Mouse (Mus musculus) retina, adult 2 months (tissue): Measurements from ENCODE around the gene Elf1.

Experiments used
- DNase-seq: peaks from one replicate; pipeline ENCODE4 v3.0.0-alpha.2; 2012; ENCODE audit warnings: low read depth, low spot score

The Elf1 gene

DNA sequence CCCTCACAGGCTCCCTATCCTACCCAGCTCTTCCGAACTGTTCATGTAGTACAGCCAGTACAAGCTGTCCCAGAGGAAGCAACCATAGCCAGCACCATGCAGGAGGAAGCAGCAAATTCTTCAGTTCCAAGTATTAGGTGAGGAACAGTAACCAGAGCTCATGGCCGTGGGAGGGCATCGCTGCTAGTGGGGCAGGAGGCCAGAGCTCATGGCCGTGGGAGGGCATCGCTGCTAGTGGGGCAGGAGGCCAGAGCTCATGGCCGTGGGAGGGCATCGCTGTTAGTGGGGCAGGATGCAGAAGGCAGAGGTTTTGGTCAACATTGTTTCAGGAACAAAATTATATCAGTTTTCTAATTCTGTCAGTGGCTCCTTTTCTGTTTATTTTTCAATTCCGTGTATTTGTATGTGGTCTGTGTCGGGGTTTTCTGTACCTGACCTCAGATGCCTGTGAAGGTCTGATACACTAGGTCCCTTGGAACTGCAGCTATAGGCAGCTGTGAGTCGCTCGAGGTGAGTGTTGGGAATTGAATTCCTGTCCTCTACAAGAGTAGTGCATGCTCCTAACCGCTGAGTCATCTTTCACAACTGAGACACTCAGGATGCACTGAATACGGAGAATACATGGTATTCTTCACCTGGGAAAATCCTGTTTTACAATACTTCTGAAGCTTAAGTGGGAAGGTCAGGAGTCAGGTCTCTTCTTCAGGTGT, 92.6 kb downstream of the Elf1 start:
- DNase-seq, result no peak

DNA sequence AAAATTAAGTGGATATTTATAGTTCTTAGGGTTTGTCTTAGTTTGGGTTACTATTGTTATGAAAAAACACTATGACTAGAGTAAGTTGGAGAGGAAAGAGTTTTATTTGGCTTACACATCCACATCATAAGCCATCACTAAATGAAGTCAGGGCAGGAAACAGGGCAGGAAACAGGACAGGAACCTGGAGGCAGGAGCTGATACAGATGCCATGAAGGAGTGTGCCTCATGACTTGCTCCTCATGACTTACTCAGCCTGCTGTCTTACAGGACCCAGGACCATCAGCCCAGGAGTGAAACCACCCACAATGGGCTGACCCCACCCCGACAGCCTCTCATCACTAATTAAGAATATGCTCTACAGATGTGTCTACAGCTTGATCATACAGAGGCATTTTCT, 93.4 kb downstream of the Elf1 start:
- DNase-seq, result no peak

DNA sequence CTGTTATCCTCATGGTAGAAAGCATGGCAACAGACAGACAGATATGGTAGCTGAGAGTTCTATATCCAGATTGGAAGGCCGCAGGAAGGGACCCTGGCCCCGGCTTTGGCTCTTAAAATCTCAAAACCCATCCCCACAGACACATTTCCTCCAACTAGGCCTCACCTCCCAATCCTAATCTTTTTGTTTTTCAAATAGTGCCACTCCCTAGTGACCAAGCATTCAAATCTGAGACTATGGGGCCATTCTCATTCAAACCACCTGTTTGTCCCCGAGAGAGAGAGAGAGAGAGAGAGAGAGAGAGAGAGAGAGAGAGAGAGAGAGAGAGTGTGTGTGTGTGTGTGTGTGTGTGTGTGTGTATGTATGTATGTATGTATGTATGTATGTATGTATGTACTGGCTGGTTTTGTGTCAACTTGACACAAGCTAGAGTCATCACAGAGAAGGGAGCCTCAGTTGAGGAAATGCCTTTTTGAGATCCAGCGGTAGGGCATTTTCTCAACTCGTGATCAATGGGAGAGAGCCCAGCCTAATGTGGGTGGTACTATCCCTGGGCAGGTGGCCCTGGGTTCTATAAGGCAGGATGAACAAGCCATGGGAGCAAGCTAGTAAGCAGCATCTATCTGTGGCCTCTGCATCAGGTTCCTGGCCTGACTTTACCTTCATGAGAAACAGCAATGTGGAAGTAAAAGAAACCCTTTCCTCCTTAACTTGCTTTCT, 102.7 kb downstream of the Elf1 start:
- no peak for DNase-seq

DNA sequence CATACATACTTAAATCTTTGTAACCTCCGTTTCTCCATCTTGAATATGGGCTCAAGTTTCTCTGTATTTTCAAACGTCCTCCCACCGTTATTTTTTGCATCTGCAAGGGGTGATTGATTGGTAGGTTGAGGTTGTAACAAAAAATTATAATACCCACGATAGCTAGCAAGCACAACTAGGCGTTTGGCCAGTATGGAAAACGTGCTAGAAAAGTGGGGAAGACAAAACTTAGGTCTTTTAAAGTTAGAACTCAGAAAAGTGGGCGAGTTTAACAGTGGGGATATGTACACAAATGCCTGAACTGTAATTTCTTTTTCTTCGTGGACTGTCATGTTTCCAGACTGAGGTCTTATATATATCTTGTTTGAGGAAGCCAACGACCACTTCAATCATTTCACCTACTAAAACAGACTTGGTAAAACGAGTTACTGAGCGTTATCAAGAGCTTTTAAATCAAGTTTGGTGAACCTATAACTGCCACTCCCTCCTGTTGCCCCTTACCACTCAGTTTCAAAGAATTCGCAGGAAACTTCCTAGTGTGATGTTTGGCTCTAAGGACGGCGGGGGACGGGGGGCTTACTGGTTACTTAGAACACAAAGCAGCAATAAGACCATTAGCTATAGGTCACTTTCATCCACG, 105.6 kb downstream of the Elf1 start:
- no peak for DNase-seq

DNA sequence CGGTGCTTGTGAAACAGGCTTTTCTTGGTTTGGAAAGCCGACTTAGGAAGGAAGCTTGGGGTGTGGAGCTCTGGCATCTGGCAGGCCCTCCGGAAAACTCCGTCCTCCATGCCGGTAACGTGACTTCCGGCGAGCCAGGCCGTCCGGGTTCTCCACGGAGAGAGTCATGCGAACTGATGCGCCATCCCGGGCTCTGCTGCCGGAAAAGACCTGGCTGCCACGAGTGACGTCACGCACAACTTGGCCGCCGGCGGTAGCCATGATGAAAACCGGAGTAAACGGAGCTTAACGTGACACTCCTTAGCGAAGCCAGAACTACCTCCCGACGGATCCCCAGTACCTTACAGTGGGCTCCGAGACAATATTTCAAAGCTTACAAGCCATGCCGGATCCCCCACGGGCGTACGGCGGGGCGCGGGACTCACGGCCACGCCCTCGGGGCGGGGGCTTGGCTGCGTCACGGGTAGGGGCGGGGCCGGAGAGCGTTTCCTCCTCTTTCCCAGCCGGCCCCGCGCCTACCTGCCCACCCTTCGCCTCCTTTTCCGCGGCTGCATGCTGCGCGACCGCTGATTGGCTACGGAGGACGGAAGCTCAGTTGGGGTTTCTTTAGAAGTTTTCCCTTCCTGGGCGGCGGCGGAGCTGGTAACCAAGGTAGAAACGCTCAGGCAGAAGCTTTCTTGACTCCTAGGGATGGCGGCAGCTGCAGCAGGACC, 106.3 kb downstream of the Elf1 start, which contains the start of gene Sugt1:
Gene Sugt1 (plus strand): TSS at position 553 of the 713 bp plus-strand sequence.
- peak; percentile 92 for DNase-seq

DNA sequence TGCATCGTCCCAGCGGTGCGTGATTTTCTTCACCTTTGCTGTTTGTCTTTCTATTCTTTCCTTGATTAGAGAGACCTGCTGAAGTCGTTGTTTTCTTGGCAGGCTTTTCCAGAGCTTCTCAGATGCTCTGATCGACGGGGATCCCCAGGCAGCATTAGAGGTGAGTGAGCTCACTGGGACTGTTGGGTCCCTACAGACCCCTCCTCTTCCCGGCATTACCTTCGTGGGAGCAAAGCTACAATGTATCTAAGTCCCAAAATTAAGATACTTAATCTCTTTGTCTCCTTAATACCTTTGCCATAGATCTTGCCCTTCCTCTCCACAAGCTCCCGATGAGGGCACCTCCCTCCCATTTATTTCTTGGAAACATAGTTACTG, 106.8 kb downstream of the Elf1 start:
- peak; percentile 9 for DNase-seq

DNA sequence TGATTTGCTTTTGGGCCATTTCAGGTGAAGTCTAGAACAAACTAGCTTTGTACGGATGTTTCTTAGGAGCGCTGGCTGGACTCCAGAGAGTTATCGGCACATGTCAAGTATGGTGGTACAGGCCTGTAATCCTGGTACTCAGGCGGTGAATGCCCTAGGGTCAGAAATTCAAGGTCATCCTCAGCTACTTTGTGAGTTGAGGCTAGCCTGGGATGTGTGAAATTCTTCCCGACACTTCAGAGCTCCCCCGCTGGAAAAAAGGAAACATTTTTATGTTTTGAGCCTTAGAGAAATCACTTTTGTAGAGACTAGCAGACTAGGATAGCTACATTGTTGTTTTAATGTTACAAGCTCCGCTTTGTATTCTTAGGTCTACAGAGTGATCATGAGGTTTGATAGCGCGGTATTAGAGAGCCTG, 107.5 kb downstream of the Elf1 start:
- no peak for DNase-seq

DNA sequence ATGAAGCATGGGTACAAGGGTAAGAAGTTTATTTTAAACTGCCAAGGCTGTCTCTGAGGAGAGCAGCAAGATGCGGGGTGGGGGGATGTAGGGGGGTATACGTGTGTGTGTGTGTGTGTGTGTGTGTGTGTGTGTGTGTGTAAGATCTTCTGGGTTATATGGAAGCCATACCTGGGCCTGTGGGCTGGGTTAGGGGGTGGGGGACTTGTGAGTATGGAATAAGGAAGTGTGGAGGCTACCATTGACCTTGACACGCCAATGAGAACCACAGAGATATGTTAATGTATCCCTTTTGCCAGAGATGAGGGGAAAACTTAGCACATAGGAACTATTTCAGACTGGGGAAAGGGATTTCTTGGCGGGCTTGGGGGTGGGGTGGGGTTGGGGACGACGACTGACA, 108.4 kb downstream of the Elf1 start:
- no peak for DNase-seq

DNA sequence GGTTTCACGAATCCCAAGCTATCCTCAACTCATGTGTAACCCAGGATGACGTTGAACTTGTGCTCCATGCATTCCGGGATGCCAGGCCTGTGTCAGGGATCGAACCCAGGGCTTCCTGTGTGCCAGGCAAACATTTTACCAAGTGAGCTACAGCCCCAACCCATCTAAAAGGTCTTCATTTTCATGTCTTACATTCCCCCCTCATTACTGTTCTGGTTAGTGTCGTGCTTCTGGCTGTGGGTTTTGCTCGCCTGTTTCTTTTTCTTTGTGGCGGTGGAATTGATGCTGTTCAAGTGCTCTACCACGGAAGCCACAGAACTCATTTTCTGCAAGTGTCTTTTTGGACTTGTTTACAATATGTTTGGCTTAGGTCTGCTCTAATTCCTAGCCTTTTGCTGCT, 109.9 kb downstream of the Elf1 start:
- no peak for DNase-seq

DNA sequence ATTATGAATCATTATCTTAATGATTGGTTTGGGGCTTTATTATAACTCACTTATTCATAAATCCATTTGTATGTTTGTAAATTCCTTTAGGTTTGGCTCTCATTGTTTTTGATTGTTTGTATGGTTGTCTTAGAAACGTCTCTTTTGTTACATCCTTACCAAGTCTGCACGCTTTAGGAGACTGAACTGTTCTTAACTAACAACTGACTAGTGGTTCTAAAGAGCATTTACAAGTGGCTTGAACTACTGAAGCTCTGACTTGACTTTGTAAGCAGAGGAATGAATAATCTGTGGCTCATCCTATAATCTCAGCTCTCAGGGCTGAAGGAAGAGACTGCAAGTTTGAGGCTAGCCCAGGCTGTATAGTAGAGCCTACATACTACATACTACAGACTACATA, 110.6 kb downstream of the Elf1 start:
- DNase-seq, result no peak

DNA sequence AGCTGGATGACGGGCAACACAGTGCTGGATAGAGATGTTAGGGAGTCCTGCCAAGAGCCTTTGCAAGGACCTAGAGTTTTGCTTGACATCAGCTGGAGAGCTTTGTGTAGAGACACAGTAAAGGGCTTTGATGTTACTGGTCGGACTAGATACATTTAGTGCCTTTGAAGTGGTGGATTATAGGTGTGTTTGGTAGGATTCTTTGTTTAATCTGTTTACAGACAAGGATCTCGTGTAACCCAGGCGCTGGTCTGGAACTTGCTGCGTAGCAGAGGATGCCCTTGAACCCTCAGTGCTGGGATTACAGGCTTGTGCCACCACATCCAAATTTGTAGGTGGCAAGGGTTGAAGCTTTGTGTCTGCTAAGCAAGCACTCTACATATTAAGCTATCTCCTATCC, 113.1 kb downstream of the Elf1 start:
- DNase-seq, result no peak

DNA sequence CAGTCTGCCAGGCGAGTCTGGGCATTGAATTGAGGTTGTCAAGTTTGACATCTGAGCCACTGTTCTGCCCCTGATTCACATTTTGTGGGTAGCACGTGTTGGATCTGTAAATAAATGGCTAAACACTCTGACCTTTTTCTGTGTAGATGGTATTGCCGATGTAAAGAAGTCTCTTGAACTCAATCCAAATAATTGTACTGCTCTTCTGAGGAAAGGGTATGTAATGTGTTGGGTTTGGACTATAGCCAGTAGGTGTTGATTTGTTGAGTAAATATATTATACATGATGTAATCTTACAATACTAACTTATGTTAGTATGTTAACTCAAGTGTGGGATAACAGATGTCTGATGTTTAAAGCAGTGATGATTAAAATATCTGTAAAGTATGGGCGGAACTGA, 115.6 kb downstream of the Elf1 start:
- DNase-seq, result no peak

DNA sequence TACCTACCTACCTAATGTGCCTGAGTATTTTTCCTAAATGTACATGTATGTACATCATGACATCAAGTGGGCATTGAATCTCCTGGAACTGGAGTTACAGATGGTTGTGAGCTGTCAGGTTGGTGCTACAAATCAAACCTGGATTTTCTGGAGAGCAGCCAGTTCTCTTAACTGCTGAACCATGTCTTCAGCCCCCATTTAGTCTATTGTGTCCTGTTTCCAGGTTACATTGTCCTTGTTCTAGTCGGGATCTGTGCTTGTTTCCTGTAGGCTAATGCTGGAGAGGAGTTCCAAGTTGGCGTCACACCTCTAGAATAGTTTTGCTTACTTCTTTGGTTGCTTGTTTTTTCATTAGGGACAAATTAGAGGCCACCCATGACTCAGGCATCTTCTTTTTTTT, 124.9 kb downstream of the Elf1 start:
- DNase-seq, result no peak

DNA sequence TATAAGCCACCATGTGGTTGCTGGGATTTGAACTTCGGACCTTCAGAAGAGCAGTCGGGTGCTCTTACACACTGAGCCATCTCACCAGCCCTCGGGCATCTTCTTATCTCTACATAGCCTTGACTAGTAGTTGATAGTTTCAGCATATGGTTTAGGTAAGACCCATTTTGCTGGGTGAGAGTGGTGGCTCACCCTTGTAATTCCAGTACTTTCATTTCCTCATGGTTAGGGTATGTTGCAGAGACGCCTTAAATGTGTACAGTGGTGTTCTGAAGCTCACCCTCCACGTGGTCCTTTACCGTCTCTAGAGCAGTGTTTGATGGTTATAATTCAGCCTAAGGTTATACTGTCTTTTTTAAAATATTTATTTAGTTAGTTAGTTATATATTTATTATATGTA, 125.4 kb downstream of the Elf1 start:
- DNase-seq, result no peak

DNA sequence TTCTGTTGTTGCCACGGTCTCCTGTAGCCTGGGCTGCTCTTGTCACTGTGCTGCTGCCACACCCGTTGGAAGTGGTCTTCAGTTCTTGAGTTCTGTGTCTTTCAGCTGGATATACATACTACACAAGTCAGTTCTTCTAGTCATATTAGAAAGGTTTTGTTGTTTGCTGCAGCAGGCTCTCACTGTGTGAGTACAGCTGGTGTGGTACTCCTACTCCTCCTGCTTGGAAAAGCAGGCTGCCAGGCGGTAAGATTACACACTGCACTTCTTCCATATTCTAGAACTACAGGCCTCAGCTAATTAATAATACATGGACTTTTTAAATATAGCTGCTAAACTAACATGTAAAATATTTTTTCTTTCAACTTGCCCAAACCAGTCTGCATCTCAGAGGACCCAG, 125.9 kb downstream of the Elf1 start:
- no peak for DNase-seq

DNA sequence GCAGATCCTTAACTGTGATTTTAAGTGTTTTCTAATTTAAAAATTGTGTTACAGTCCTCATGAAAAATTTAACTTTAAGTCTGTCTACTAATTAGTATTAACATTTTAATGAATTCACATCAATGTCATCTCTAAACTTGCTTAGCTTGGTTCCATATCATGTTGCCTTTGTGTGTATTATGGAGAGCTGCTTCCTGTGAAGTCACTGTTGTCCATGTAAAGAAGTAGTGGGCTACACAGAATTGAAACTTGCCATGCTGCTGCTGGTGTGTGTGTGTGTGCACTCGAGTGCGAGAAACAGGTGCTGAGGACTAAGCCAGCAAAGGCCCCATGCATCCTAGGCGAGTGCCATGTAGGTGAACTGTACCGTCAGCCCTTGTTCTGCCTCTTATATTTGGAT, 126.4 kb downstream of the Elf1 start:
- DNase-seq, result no peak

DNA sequence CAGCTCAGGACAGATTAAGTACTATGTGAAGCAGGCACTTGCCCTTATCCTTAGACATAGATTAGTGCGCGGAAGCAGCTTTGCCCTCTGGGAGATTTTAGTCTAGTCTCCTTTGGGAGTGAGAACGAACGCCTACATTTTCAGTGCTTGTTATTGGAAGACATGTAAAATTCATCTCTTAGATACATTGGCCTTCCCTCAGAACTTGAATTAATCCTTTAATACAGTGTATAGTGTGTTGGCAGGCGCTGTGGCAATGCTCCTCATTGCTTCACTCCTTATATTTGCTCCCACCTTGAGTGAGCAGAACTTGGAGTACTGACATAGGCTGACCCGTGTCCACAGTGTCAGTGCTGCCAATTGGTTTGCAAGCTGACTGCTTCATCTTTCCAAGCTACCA, 127.3 kb downstream of the Elf1 start:
- no peak for DNase-seq

DNA sequence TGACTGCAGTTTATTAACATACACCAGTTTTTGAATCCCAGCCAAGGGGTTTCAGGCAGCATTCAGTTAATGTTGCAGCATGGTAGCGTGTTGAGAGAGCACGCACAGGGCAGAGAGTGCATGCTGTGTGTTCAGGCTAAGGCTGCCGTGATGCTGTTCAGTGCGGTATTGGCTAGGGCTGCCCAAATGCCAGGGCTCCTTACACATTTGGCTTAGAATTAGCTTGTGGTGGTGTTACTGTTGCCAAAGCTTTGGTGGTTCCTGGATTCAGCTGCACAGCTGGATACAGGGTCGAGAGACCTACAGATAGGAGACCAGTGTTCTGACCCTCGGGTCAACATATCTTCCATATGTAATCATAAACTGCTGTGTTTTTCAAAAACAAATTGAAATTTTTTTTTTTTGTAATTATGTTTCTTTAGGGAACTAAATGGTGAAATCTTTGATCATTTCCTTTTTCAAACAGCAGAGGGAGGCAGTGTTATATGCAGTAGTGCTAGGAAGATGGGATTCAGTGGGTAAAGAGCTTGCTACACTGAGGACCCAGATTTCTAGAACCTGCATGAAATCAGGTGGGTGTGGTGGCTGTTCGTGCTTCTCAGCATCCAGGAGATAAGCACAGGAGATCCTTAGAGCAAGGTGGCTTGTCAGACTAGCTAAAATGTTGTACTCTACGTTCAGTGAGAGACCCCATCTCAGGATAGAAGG, 136.3 kb downstream of the Elf1 start:
- peak; percentile 4 for DNase-seq

DNA sequence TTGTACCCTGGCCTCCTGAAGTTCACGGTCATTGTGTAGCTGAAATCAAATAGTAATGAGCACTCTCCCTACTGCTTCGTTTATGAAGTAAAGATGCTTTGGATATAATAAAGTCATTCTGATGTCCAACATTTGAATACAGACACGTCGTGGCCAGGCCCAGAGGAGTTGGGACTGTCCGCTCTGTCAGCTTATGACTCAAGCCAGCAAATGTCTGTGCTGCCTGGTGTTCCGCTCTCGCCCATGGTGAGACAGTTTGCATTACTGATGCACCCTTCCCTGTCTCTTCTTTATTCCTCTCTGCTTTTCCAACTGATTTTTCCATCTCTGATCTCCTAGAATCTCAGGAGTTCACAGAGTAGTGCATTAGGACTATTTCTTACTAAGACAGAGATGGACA, 138.8 kb downstream of the Elf1 start:
- DNase-seq, result no peak

DNA sequence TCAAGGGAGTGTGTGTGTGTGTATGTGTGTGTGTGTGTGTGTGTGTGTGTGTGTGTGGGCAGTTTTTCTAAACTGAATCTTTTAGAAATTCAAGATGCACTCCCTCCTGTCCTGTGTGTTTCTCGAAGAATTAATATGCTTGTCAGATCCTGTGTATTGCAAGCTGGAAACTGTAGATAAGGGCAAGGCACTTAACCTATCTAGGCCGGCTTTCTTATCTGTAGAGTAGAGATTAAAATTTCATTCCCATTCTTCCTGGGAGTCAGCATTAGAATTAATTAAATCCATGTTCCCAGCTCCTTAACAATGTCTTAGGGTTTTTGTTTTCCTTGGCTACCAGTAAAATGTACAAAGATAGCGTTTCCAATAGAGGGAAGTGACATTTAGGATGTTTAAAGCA, 140.1 kb downstream of the Elf1 start:
- no peak for DNase-seq
